Mouse (Mus musculus): ENCODE data around the gene Cdh12. TPM values are rescaled to one million over a fixed set of nuclear protein-coding genes. Genes with fewer than 3 reads are reported as not detected.

Cdh12 gene
- total RNA-seq, 4 experiments from 2014 or later, result 0.07 to 0.15 (median 0.09) TPM

GRCm38 (mm10) chr15:21393080-21393479 is 944.0 kb downstream of the Cdh12 start:
- no peak for DNase-seq

DNA sequence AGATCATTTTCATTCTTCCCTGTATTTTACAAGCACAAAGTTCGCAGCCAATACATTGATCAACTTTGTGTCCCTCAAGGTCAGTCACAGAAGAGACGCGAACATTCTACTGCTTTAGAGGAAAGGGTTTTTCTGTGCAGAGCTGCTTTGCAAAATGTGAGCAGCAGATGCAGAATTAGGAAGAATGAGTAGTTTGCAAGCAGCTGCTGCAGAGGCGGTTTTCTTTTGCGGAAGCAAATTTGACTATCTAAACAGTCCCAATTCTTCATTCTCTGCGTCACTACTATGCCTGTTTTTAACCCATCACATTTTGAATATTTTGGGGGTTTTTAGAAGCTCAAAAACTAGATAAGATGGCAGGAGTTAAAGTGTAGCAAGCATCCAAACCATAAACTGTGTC is 956.1 kb downstream of the Cdh12 start:
- DNase-seq, result no peak

DNA sequence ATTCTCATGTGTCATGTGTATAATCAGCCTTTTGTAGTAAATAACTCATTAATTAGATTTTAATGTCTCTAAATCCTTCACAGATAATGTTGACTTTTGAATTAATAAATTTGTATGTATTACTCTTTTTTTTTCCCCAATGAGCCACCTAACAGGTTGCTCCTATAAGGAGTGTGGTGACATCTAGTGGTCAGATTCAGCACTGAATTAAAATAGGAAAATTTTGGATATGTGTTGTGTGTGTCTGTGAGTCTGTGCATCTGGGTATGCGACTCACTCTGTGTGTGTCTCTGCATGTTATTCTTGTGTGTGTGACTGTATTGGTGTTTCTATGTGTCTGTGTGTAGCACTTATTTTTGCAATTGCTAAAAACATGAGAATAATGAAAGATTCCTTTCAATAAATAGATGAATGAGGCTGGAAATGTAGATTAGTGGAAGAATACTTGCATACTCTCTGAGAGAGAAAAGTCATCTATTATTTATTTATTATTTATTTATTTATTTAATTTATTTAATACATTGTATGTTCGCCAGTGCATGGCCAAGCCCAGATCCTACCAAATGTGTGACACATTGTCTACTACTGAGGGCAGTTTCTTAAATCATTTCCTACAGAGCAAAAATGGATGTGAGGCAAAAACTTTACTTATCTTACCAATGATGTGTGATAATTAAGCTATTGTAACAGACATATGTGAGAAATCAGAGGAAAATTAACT is 958.4 kb downstream of the Cdh12 start:
- DNase-seq, result no peak

DNA sequence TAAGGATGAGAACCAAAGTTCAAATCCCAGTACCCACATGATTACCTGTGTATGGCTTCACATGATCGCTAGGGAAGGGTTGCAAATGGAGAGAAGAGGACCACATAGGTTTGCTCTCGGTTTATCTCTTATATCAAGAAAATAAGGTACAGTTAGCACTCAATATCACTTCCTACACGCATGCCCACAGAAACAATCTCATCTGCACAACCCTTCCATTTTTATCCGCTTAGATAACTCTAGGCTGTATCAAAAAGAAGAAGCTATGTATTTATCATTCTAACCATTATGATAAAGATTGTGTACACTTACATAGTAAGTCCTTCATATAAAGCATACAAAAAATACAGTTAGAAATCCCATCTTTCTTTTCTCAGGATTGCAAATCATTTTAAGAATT is 988.3 kb downstream of the Cdh12 start:
- DNase-seq, result no peak

DNA sequence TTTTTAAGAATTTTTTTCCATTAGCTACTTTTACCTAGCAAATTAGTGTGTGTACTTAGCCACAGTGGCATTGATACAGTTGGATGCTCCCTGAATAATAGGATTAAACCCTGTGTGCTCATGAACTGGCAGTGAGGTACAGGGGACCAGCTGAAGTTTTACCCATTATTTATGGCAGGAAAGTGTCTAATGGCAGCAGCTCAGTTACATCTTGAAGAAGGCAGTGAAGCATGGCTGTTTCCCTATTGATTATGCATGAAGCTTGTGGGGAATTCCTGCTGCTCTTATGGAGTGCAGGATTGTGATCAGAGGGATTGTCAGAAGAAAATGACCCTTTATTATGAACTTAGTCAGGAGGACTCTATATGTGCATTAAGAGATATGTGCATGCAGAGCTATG is 988.9 kb downstream of the Cdh12 start:
- DNase-seq, result no peak

DNA sequence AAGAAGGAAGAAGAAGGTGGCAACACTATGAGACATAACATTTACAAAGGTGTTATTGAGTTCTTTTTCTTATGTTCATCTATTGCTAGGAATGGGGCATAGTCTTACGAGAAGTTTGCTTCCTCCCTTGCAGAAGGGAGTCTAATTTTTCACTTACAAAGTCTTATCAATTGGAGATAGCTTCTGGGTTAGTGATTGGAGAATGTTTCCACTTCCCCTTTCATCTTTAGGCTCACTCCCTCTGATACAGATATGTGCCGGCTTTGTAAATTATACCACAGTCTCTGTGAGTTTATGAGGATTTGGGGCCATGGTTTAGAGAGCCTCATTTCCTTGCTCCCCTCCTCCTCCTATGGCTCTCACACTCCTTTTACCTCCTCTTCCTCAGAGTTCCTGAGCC is 1009.0 kb downstream of the Cdh12 start:
- DNase-seq, result no peak

DNA sequence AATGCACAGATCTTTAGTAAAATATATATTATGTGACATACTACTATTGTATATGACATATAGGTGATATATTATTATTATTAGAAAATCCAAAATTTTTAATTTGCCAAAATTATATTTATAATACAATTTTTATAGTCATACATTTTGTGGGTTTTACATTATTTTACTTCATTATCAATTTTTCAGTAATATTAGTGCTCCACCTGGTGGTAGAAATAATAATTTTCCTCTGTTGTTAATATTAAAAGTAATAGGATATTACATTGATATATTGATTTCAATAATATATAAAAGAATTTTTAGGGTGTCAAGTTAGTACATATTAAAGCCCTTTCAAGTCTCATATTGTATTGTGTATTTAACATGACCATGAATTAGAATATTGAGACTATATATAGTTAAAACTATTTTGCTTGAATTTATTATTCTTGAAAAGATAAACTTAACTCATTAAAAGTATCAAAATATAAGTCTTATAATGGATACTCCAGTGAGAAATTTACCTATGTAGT is 1070.3 kb downstream of the Cdh12 start:
- no peak for DNase-seq

GRCm38 (mm10) chr15:21530804-21531203 is 1081.7 kb downstream of the Cdh12 start:
- no peak for DNase-seq

DNA sequence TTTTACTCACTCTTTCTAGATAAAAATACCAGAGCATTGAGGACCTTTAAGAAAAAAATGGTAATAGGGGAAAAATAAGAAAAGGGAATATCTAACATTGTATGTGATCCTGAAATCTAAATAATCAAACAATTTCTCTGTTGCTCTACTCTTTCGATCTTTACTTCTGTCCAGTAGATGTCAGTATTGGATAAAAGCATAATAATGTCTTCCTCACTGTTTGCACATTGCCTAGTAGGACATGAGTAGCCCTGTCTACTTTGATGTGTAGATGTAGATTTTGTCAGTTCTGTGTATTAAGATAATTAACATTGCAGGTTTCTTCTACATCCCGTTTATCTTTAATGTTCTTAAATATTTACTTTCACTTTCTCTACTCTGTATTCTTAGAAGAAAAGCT is 1087.8 kb downstream of the Cdh12 start:
- DNase-seq, result no peak

- no peak for DNase-seq
Observed at GRCm38 (mm10) chr15:21544786-21545185, 1095.7 kb downstream of the Cdh12 start.

DNA sequence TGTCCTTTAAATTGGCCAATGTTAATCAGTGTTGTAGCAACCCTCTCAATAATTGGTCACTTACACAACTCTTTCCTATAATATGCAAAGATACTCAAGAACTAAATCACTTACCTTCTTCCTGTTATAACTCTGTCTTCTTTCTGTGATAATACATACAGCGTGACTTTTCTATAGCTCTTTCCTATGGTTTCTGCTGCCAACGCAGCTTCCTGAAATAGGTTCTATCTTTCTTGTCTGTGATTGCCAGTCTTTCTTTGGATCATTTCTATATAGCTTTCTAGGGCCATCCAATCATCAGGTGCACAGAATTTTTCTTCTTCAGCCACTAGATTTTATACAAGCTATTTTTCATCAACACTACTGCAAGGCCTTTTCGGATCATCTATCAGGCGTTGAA is 1106.9 kb downstream of the Cdh12 start:
- no peak for DNase-seq

- DNase-seq, result no peak
Observed at GRCm38 (mm10) chr15:21566314-21567051, 1117.4 kb downstream of the Cdh12 start.

DNA sequence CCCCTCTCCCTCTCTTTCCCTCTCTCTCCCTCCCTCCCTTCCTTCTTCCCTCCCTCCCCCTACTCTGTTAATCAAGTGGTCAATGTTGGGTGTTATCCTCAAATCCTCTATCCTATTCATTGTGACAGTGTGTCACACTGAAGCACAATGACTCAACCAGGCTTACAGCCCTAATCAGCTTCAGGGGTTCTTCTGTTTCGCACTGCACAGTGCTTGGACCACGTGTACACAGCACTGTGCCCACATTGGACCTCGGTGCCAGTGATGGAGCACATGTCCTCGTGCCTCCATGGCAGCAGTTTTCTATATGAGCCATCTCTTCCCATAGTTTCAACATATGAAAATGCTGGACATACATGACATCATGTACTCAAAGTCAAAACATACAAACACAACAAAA is 1155.4 kb downstream of the Cdh12 start:
- no peak for DNase-seq

Small RNAs within 50 kb of the gene (microRNA-seq; reads per million reads assigned to microRNA genes)
- 0 reads per million in 2 experiments for gene Gm27397

Other genes starting within 250 kb of the Cdh12 start
- gene Acot10, start 217.5 kb downstream of the Cdh12 start, total RNA-seq (2022), result under 1 TPM in 1 of 4 experiments, not detected in 3; 0.24 TPM

All from adrenal gland, adult 8-10 months (tissue).